Mouse (Mus musculus): Measurements from ENCODE around the gene Slc44a1.

GRCm38 (mm10) chr4:53409526-53410085 is 30.6 kb upstream of the Slc44a1 start:
- TF ChIP-seq CTCF (IDR thresholded peaks at IDR 0.05; ENCODE audit: borderline replicate concordance, extremely low read depth, insufficient read depth, insufficient read length) (no peak), POLR2A (IDR thresholded peaks at IDR 0.05; ENCODE audit: borderline replicate concordance, extremely low read depth, insufficient read depth, insufficient read length, poor library complexity, severe bottlenecking) (no peak)
